Mouse (Mus musculus): ENCODE measurements around the gene Mypn. TPM values are rescaled to one million over a fixed set of nuclear protein-coding genes. Genes with fewer than 3 reads are reported as not detected.
A peak's percentile ranks its signal among the peaks of the same experiment; 100 is the strongest.

Mypn gene
- polyA plus RNA-seq, 1 experiment from 2014 or later, result 0.55 TPM

GRCm38 (mm10) chr10:63154226-63154625 is 49.5 kb downstream of the Mypn start:
- H3K36me3 ChIP-seq (ENCODE audit: control insufficient read depth, insufficient read depth, low read length), result no peaks in the 10 kb centered on the region
- ATAC-seq (ENCODE audit: low read depth), result no peak
- WGBS, result 73% methylated on average over 6 of the region's 6 CpGs
- no peaks in the 10 kb centered on the region for H3K4me1 ChIP-seq (replicated peaks; ENCODE audit: control insufficient read depth, insufficient read depth, low read length)
- no peaks in the 10 kb centered on the region for H3K9me3 ChIP-seq (ENCODE audit: control insufficient read depth, low read length)
- H3K4me2 ChIP-seq (ENCODE audit: low read depth, low read length), result no peak overlapping the region
- H3K27ac ChIP-seq (ENCODE audit: low read length), result no peak overlapping the region
- no peak overlapping the region for H3K9ac ChIP-seq (ENCODE audit: low read length)
- no peaks in the 10 kb centered on the region for H3K27me3 ChIP-seq (ENCODE audit: control insufficient read depth, insufficient read depth, low read depth, low read length)
- H3K4me3 ChIP-seq (ENCODE audit: low read length), result no peak overlapping the region

- 35% methylated on average over 3 of the region's 3 CpGs for WGBS
These were observed 50.2 kb downstream of the Mypn start for GRCm38 (mm10) chr10:63153563-63153962.

GRCm38 (mm10) chr10:63152358-63152757 is 51.4 kb downstream of the Mypn start:
- H3K9ac ChIP-seq (ENCODE audit: low read length), result no peak overlapping the region
- no peak overlapping the region for H3K4me2 ChIP-seq (ENCODE audit: low read depth, low read length)
- no peak for ATAC-seq (ENCODE audit: low read depth)
- no peak overlapping the region for H3K4me3 ChIP-seq (ENCODE audit: low read length)
- no peaks in the 10 kb centered on the region for H3K36me3 ChIP-seq (ENCODE audit: control insufficient read depth, insufficient read depth, low read length)
- H3K4me1 ChIP-seq (replicated peaks; ENCODE audit: control insufficient read depth, insufficient read depth, low read length), result no peaks in the 10 kb centered on the region
- H3K27ac ChIP-seq (ENCODE audit: low read length), result no peak overlapping the region
- no peaks in the 10 kb centered on the region for H3K9me3 ChIP-seq (ENCODE audit: control insufficient read depth, low read length)
- H3K27me3 ChIP-seq (ENCODE audit: control insufficient read depth, insufficient read depth, low read depth, low read length), result no peaks in the 10 kb centered on the region

More at GRCm38 (mm10) chr10:63153563-63153962, 50.2 kb downstream of the Mypn start:
- H3K9me3 ChIP-seq (ENCODE audit: control insufficient read depth, low read length), result no peaks in the 10 kb centered on the region
- no peak for ATAC-seq (ENCODE audit: low read depth)
- H3K4me1 ChIP-seq (replicated peaks; ENCODE audit: control insufficient read depth, insufficient read depth, low read length), result no peaks in the 10 kb centered on the region
- no peak overlapping the region for H3K27ac ChIP-seq (ENCODE audit: low read length)
- H3K9ac ChIP-seq (ENCODE audit: low read length), result no peak overlapping the region
- no peaks in the 10 kb centered on the region for H3K36me3 ChIP-seq (ENCODE audit: control insufficient read depth, insufficient read depth, low read length)
- H3K4me2 ChIP-seq (ENCODE audit: low read depth, low read length), result no peak overlapping the region
- no peak overlapping the region for H3K4me3 ChIP-seq (ENCODE audit: low read length)
- H3K27me3 ChIP-seq (ENCODE audit: control insufficient read depth, insufficient read depth, low read depth, low read length), result no peaks in the 10 kb centered on the region

GRCm38 (mm10) chr10:63142660-63143059 is 61.1 kb downstream of the Mypn start:
- Histone ChIP-seq H3K4me2 (ENCODE audit: low read depth, low read length) (no peak overlapping the region), H3K27me3 (ENCODE audit: control insufficient read depth, insufficient read depth, low read depth, low read length) (no peaks in the 10 kb centered on the region), H3K9ac (ENCODE audit: low read length) (no peak overlapping the region), H3K4me3 (ENCODE audit: low read length) (no peak overlapping the region), H3K9me3 (ENCODE audit: control insufficient read depth, low read length) (no peaks in the 10 kb centered on the region), H3K27ac (ENCODE audit: low read length) (no peak overlapping the region), H3K4me1 (replicated peaks; ENCODE audit: control insufficient read depth, insufficient read depth, low read length) (no peaks in the 10 kb centered on the region), H3K36me3 (ENCODE audit: control insufficient read depth, insufficient read depth, low read length) (no peaks in the 10 kb centered on the region)
- no peak for ATAC-seq (ENCODE audit: low read depth)
- 47% methylated on average over 13 of the region's 13 CpGs for WGBS

GRCm38 (mm10) chr10:63136436-63136835 is 67.3 kb downstream of the Mypn start:
- Histone ChIP-seq H3K9me3 (ENCODE audit: control insufficient read depth, low read length) (no peaks in the 10 kb centered on the region), H3K4me3 (ENCODE audit: low read length) (no peak overlapping the region), H3K36me3 (ENCODE audit: control insufficient read depth, insufficient read depth, low read length) (no peaks in the 10 kb centered on the region), H3K4me2 (ENCODE audit: low read depth, low read length) (no peak overlapping the region), H3K27me3 (ENCODE audit: control insufficient read depth, insufficient read depth, low read depth, low read length) (no peaks in the 10 kb centered on the region), H3K4me1 (replicated peaks; ENCODE audit: control insufficient read depth, insufficient read depth, low read length) (no peaks in the 10 kb centered on the region), H3K27ac (ENCODE audit: low read length) (no peak overlapping the region), H3K9ac (ENCODE audit: low read length) (no peak overlapping the region)
- 69% methylated on average over 6 of the region's 6 CpGs for WGBS
- ATAC-seq (ENCODE audit: low read depth), result no peak

- H3K4me2 ChIP-seq (ENCODE audit: low read depth, low read length), result no peak overlapping the region
- WGBS, result 47% methylated on average over 12 of the region's 12 CpGs
- no peaks in the 10 kb centered on the region for H3K9me3 ChIP-seq (ENCODE audit: control insufficient read depth, low read length)
- no peaks in the 10 kb centered on the region for H3K36me3 ChIP-seq (ENCODE audit: control insufficient read depth, insufficient read depth, low read length)
- no peaks in the 10 kb centered on the region for H3K27me3 ChIP-seq (ENCODE audit: control insufficient read depth, insufficient read depth, low read depth, low read length)
- H3K27ac ChIP-seq (ENCODE audit: low read length), result no peak overlapping the region
- no peaks in the 10 kb centered on the region for H3K4me1 ChIP-seq (replicated peaks; ENCODE audit: control insufficient read depth, insufficient read depth, low read length)
- H3K4me3 ChIP-seq (ENCODE audit: low read length), result no peak overlapping the region
- no peak overlapping the region for H3K9ac ChIP-seq (ENCODE audit: low read length)
- no peak for ATAC-seq (ENCODE audit: low read depth)
These were observed 68.1 kb downstream of the Mypn start for GRCm38 (mm10) chr10:63135680-63136079.

- H3K27ac ChIP-seq (ENCODE audit: low read length), result no peak overlapping the region
- H3K9me3 ChIP-seq (ENCODE audit: control insufficient read depth, low read length), result no peaks in the 10 kb centered on the region
- no peak overlapping the region for H3K4me3 ChIP-seq (ENCODE audit: low read length)
- no peak overlapping the region for H3K4me2 ChIP-seq (ENCODE audit: low read depth, low read length)
- H3K4me1 ChIP-seq (replicated peaks; ENCODE audit: control insufficient read depth, insufficient read depth, low read length), result no peaks in the 10 kb centered on the region
- no peak for ATAC-seq (ENCODE audit: low read depth)
- WGBS, result 85% methylated on average over 4 of the region's 4 CpGs
- H3K27me3 ChIP-seq (ENCODE audit: control insufficient read depth, insufficient read depth, low read depth, low read length), result no peaks in the 10 kb centered on the region
- no peaks in the 10 kb centered on the region for H3K36me3 ChIP-seq (ENCODE audit: control insufficient read depth, insufficient read depth, low read length)
- no peak overlapping the region for H3K9ac ChIP-seq (ENCODE audit: low read length)
These were observed 70.4 kb downstream of the Mypn start for GRCm38 (mm10) chr10:63133326-63133725.

GRCm38 (mm10) chr10:63132356-63132755 is 71.4 kb downstream of the Mypn start:
- Histone ChIP-seq H3K4me2 (ENCODE audit: low read depth, low read length) (no peak overlapping the region), H3K4me3 (ENCODE audit: low read length) (no peak overlapping the region), H3K27ac (ENCODE audit: low read length) (no peak overlapping the region), H3K4me1 (replicated peaks; ENCODE audit: control insufficient read depth, insufficient read depth, low read length) (no peaks in the 10 kb centered on the region), H3K27me3 (ENCODE audit: control insufficient read depth, insufficient read depth, low read depth, low read length) (no peaks in the 10 kb centered on the region), H3K9ac (ENCODE audit: low read length) (no peak overlapping the region), H3K36me3 (ENCODE audit: control insufficient read depth, insufficient read depth, low read length) (no peaks in the 10 kb centered on the region), H3K9me3 (ENCODE audit: control insufficient read depth, low read length) (no peaks in the 10 kb centered on the region)
- WGBS, result 81% methylated on average over 6 of the region's 6 CpGs
- no peak for ATAC-seq (ENCODE audit: low read depth)

- Histone ChIP-seq H3K4me1 (replicated peaks; ENCODE audit: control insufficient read depth, insufficient read depth, low read length) (no peaks in the 10 kb centered on the region), H3K27ac (ENCODE audit: low read length) (no peak overlapping the region), H3K9me3 (ENCODE audit: control insufficient read depth, low read length) (no peaks in the 10 kb centered on the region), H3K9ac (ENCODE audit: low read length) (no peak overlapping the region), H3K4me3 (ENCODE audit: low read length) (no peak overlapping the region), H3K36me3 (ENCODE audit: control insufficient read depth, insufficient read depth, low read length) (no peaks in the 10 kb centered on the region), H3K27me3 (ENCODE audit: control insufficient read depth, insufficient read depth, low read depth, low read length) (no peaks in the 10 kb centered on the region), H3K4me2 (ENCODE audit: low read depth, low read length) (no peak overlapping the region)
- 67% methylated on average over 7 of the region's 7 CpGs for WGBS
- ATAC-seq (ENCODE audit: low read depth), result no peak
These were observed 73.3 kb downstream of the Mypn start for GRCm38 (mm10) chr10:63130500-63130899.

- Histone ChIP-seq H3K9me3 (ENCODE audit: control insufficient read depth, low read length) (no peaks in the 10 kb centered on the region), H3K36me3 (ENCODE audit: control insufficient read depth, insufficient read depth, low read length) (no peaks in the 10 kb centered on the region), H3K9ac (ENCODE audit: low read length) (no peak overlapping the region), H3K4me1 (replicated peaks; ENCODE audit: control insufficient read depth, insufficient read depth, low read length) (no peaks in the 10 kb centered on the region), H3K27ac (ENCODE audit: low read length) (no peak overlapping the region), H3K27me3 (ENCODE audit: control insufficient read depth, insufficient read depth, low read depth, low read length) (no peaks in the 10 kb centered on the region), H3K4me3 (ENCODE audit: low read length) (no peak overlapping the region), H3K4me2 (ENCODE audit: low read depth, low read length) (no peak overlapping the region)
- 36% methylated on average over 7 of the region's 7 CpGs for WGBS
- peak; percentile 56; the same call in 1 of the 2 replicates for ATAC-seq (ENCODE audit: low read depth)
These were observed 75.5 kb downstream of the Mypn start for GRCm38 (mm10) chr10:63128256-63128655.

Data from lung, embryonic 16.5 days (tissue).